Mouse (Mus musculus): ENCODE data around the gene Dnajb14. TPM values are rescaled to one million over a fixed set of nuclear protein-coding genes. Genes with fewer than 3 reads are reported as not detected.

The Dnajb14 gene
- polyA plus RNA-seq, 1 experiment: 1.8 TPM

- Histone ChIP-seq H3K79me3 (ENCODE audit: low read depth) (peaks cover 11% of the 10 kb centered on the region), H3ac (ENCODE audit: control insufficient read depth, insufficient read length, low read depth) (peak overlapping the region; percentile 75), H3K79me2 (ENCODE audit: control insufficient read depth, insufficient read depth) (peaks cover 25% of the 10 kb centered on the region), H3K36me3 (ENCODE audit: control insufficient read depth, insufficient read depth) (peaks cover 12% of the 10 kb centered on the region), H3K4me3 (ENCODE audit: insufficient read depth, poor library complexity, severe bottlenecking) (peak overlapping the region; percentile 37), H3K27me3 (ENCODE audit: control insufficient read depth, insufficient read depth, insufficient read length) (no peaks in the 10 kb centered on the region)
- TF ChIP-seq MYOD1 (IDR thresholded peaks at IDR 0.05; ENCODE audit: control insufficient read depth, insufficient read length, low read depth) (no peak), CTCF (IDR thresholded peaks at IDR 0.05; ENCODE audit: control insufficient read depth, insufficient read depth, insufficient read length) (no peak)
These were observed 3.9 kb upstream of the Dnajb14 start for GRCm38 (mm10) chr3:137863330-137864123.

- Histone ChIP-seq H3K27me3 (ENCODE audit: control insufficient read depth, insufficient read depth, insufficient read length) (no peaks in the 10 kb centered on the region), H3K79me2 (ENCODE audit: control insufficient read depth, insufficient read depth) (peaks cover 29% of the 10 kb centered on the region), H3ac (ENCODE audit: control insufficient read depth, insufficient read length, low read depth) (peak within 1 kb of the TSS; percentile 76), H3K36me3 (ENCODE audit: control insufficient read depth, insufficient read depth) (peaks cover 12% of the 10 kb centered on the region), H3K4me3 (ENCODE audit: insufficient read depth, poor library complexity, severe bottlenecking) (peak within 1 kb of the TSS; percentile 86), H3K79me3 (ENCODE audit: low read depth) (peaks cover 11% of the 10 kb centered on the region)
- TF ChIP-seq MYOD1 (IDR thresholded peaks at IDR 0.05; ENCODE audit: control insufficient read depth, insufficient read length, low read depth): no peak
- TF ChIP-seq MAX (IDR thresholded peaks at IDR 0.05): peak; percentile 7
- no peak for TF ChIP-seq MYOG (IDR thresholded peaks at IDR 0.05; ENCODE audit: control insufficient read depth, extremely low read depth, insufficient read length)
- TF ChIP-seq CTCF (IDR thresholded peaks at IDR 0.05; ENCODE audit: control insufficient read depth, insufficient read depth, insufficient read length): no peak
- no peak for TF ChIP-seq CEBPB (IDR thresholded peaks at IDR 0.05; ENCODE audit: low read depth)
- TF ChIP-seq USF1 (IDR thresholded peaks at IDR 0.05; ENCODE audit: low read depth): peak; percentile 88
- TF ChIP-seq FOSL1 (IDR thresholded peaks at IDR 0.05; ENCODE audit: insufficient read depth, low read length, poor library complexity, severe bottlenecking): no peak
These were observed 3.1 kb upstream of the Dnajb14 start, which contains the start of gene H2afz for GRCm38 (mm10) chr3:137864124-137864987. H2afz (plus strand) TSS chr3:137864487.

DNA sequence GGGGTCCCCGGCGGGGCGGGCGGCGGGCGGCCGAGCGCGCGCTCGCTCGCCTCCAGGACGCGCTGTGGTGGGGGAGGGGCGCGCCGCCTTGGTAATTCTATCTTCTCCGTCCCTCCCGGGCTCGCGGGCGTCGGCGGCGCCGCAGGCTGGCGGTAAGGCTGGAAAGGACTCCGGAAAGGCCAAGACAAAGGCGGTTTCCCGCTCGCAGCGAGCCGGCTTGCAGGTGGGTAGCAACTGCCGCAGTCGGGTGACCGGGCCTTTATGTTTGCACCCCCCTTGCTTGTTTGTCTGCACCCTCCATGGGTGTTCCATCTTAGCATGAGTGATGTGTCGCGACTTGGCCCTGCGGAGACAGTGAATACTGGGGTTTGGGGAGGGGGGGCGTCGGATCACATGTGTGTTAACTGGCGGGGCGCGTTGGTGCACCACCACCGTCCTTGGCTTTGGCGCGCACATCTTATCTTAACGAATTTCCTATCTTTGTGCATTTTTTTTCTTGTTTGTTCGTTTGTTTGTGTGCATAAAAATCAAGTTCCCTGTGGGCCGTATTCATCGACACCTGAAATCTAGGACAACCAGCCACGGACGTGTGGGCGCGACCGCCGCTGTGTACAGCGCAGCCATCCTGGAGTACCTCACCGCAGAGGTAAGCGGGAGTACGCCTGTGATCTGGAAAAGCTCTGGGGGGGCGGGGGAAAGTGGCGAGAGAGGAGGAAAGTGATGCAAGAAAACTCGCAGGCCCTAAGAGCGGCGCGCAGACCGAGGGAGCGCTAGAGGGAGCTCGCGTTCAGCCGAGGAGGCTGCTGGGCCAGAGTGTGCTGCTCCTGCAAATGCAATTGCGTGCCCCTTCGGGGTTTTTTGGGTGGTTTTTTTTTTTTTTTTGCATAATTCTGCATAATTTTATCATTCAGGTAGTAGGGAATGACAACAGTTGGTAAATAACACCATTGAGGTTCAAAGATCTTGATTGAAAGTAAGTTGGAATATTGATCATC lies 2.2 kb upstream of the Dnajb14 start:
- H3K79me2 ChIP-seq (ENCODE audit: control insufficient read depth, insufficient read depth): peaks cover 29% of the 10 kb centered on the region
- H3K36me3 ChIP-seq (ENCODE audit: control insufficient read depth, insufficient read depth): peaks cover 14% of the 10 kb centered on the region
- peak overlapping the region; percentile 76 for H3ac ChIP-seq (ENCODE audit: control insufficient read depth, insufficient read length, low read depth)
- H3K79me3 ChIP-seq (ENCODE audit: low read depth): peaks cover 11% of the 10 kb centered on the region
- TF ChIP-seq FOSL1 (IDR thresholded peaks at IDR 0.05; ENCODE audit: insufficient read depth, low read length, poor library complexity, severe bottlenecking) (no peak), CEBPB (IDR thresholded peaks at IDR 0.05; ENCODE audit: low read depth) (peak; percentile 21), CTCF (IDR thresholded peaks at IDR 0.05; ENCODE audit: control insufficient read depth, insufficient read depth, insufficient read length) (peak; percentile 79)
- H3K27me3 ChIP-seq (ENCODE audit: control insufficient read depth, insufficient read depth, insufficient read length): no peaks in the 10 kb centered on the region
- H3K4me3 ChIP-seq (ENCODE audit: insufficient read depth, poor library complexity, severe bottlenecking): peak overlapping the region; percentile 86

GRCm38 (mm10) chr3:137867133-137867436 lies 390 bp upstream of the Dnajb14 start:
- Histone ChIP-seq H3K4me3 (ENCODE audit: insufficient read depth, poor library complexity, severe bottlenecking) (peak overlapping the region; percentile 28), H3ac (ENCODE audit: control insufficient read depth, insufficient read length, low read depth) (peak overlapping the region; percentile 92), H3K79me2 (ENCODE audit: control insufficient read depth, insufficient read depth) (peaks cover 29% of the 10 kb centered on the region), H3K36me3 (ENCODE audit: control insufficient read depth, insufficient read depth) (peaks cover 17% of the 10 kb centered on the region), H3K27me3 (ENCODE audit: control insufficient read depth, insufficient read depth, insufficient read length) (no peaks in the 10 kb centered on the region), H3K79me3 (ENCODE audit: low read depth) (peaks cover 11% of the 10 kb centered on the region)
- TF ChIP-seq MAX (IDR thresholded peaks at IDR 0.05) (no peak), USF1 (IDR thresholded peaks at IDR 0.05; ENCODE audit: low read depth) (no peak), CEBPB (IDR thresholded peaks at IDR 0.05; ENCODE audit: low read depth) (no peak), MYOG (IDR thresholded peaks at IDR 0.05; ENCODE audit: control insufficient read depth, extremely low read depth, insufficient read length) (no peak), FOSL1 (IDR thresholded peaks at IDR 0.05; ENCODE audit: insufficient read depth, low read length, poor library complexity, severe bottlenecking) (no peak), MYOD1 (IDR thresholded peaks at IDR 0.05; ENCODE audit: control insufficient read depth, insufficient read length, low read depth) (no peak), CTCF (IDR thresholded peaks at IDR 0.05; ENCODE audit: control insufficient read depth, insufficient read depth, insufficient read length) (no peak)

Data from C2C12 (cell line).